Mouse (Mus musculus): ENCODE data around the gene Eif4a1. TPM values are rescaled to one million over a fixed set of nuclear protein-coding genes. Genes with fewer than 3 reads are reported as not detected.
A peak's percentile ranks its signal among the peaks of the same experiment; 100 is the strongest.

Eif4a1 gene
- polyA plus RNA-seq, 1 experiment from 2014 or later, result 701 TPM

DNA sequence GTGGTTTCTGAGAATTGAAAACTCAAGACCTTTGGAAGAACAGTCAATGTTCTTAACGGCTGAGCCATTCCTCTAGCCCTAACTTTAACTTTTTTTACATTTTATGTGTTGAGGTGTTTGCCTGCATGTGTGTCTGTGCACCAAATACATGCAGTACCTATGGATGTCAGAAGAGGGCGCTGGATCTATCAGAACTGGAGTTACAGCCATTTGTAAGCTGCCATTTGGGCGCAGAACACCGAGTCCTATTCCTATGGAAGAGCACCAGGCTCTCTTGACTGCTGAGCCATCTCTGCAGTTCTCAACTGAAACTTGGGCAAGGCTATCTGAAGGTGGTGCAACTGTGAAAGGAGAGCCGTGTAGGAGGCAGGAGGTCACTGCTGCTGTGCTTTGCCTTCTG is 26.4 kb upstream of the Eif4a1 start:
- no peak overlapping the region for H3K27ac ChIP-seq
- no peak overlapping the region for H3K4me3 ChIP-seq (replicated peaks)
- 68% methylated on average over 5 of the region's 5 CpGs for WGBS
- H3K9ac ChIP-seq (replicated peaks), result no peak overlapping the region
- ATAC-seq (ENCODE audit: insufficient number of reproducible peaks, insufficient read depth, low FRiP score, low TSS enrichment, low read depth), result no peak
- H3K4me1 ChIP-seq (replicated peaks), result peaks cover 12% of the 10 kb centered on the region
- H3K36me3 ChIP-seq, result no peaks in the 10 kb centered on the region
- no peaks in the 10 kb centered on the region for H3K9me3 ChIP-seq
- H3K27me3 ChIP-seq, result no peaks in the 10 kb centered on the region
- H3K4me2 ChIP-seq, result no peak overlapping the region

GRCm38 (mm10) chr11:69697396-69697795 is 25.2 kb upstream of the Eif4a1 start:
- no peaks in the 10 kb centered on the region for H3K36me3 ChIP-seq
- H3K27me3 ChIP-seq, result no peaks in the 10 kb centered on the region
- H3K9ac ChIP-seq (replicated peaks), result no peak overlapping the region
- H3K9me3 ChIP-seq, result no peaks in the 10 kb centered on the region
- H3K27ac ChIP-seq, result no peak overlapping the region
- no peak overlapping the region for H3K4me3 ChIP-seq (replicated peaks)
- no peak for ATAC-seq (ENCODE audit: insufficient number of reproducible peaks, insufficient read depth, low FRiP score, low TSS enrichment, low read depth)
- 91% methylated on average over 3 of the region's 3 CpGs for whole genome bisulfite sequencing
- peaks cover 12% of the 10 kb centered on the region for H3K4me1 ChIP-seq (replicated peaks)
- H3K4me2 ChIP-seq, result no peak overlapping the region

DNA sequence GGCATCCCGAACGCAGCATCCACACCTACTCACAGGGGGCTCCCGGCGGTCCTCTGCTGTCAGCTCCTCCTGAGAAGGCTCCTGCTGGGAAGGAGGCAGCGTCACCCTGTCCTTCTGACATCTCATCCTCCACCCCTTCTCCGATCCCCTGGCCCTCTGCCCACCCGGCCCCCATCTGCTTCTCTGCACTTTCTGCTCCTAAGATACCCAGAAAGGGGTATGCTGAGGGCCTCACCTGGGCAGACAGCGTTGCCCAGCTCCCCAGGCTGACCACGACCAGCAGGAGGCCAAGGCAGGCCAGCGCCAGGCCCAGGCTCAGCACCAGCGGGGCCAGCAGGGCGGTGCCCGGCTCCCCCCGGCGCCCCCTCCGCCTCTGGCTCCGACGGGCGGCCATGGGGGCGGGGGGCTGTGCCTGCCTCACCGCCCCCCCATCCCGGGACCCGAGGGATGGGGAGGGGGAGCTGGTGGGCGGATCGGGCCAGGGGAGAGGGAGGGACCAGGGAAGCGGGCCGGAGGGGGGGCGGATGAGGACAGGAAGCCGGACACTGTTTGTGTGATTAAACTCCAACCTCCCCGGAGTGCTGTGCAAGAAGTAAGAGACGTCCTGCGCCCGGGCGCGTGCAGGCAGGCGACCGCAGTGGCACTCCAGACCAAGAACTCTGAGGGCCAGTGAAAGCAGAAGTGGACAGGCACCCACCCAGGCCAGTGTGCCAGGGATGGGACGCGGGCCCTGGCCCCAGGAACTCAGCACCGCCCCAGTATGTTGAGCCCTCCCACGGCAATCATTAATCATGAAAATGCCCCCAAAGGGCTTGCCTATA is 23.3 kb upstream of the Eif4a1 start, which contains the start of the genes Tnfsf12 and Tnfsfm13:
TSS of gene Tnfsf12 (minus strand) at position 489 of the 821 bp plus-strand sequence.
TSS of gene Tnfsfm13 (minus strand) at position 738 of the 821 bp plus-strand sequence.
- H3K4me1 ChIP-seq (replicated peaks), result peaks cover 12% of the 10 kb centered on the region
- peak within 1 kb of the TSS; percentile 92 for H3K4me2 ChIP-seq
- no peaks in the 10 kb centered on the region for H3K36me3 ChIP-seq
- peak within 1 kb of the TSS; percentile 59 for H3K4me3 ChIP-seq (replicated peaks)
- H3K27ac ChIP-seq, result peak within 1 kb of the TSS; percentile 86
- peak within 1 kb of the TSS; percentile 82 for H3K9ac ChIP-seq (replicated peaks)
- H3K9me3 ChIP-seq, result no peaks in the 10 kb centered on the region
- ATAC-seq (ENCODE audit: insufficient number of reproducible peaks, insufficient read depth, low FRiP score, low TSS enrichment, low read depth), result 0 out of 2 replicates have a peak, but pooled peaks have one; percentile 61
- WGBS, result 2% methylated on average over 37 of the region's 41 CpGs
- no peaks in the 10 kb centered on the region for H3K27me3 ChIP-seq

- Histone ChIP-seq H3K9ac (replicated peaks) (peak overlapping the region; percentile 82), H3K9me3 (no peaks in the 10 kb centered on the region), H3K36me3 (no peaks in the 10 kb centered on the region), H3K4me1 (replicated peaks) (peaks cover 12% of the 10 kb centered on the region), H3K4me3 (replicated peaks) (peak overlapping the region; percentile 59), H3K27me3 (no peaks in the 10 kb centered on the region), H3K27ac (peak overlapping the region; percentile 86; the same call in 1 of the 2 replicates), H3K4me2 (peak overlapping the region; percentile 92)
- 23% methylated on average over 6 of the region's 6 CpGs for WGBS
- 0 out of 2 replicates have a peak, but pooled peaks have one; percentile 53 for ATAC-seq (ENCODE audit: insufficient number of reproducible peaks, insufficient read depth, low FRiP score, low TSS enrichment, low read depth)
These were observed 22.8 kb upstream of the Eif4a1 start for GRCm38 (mm10) chr11:69695046-69695360.

GRCm38 (mm10) chr11:69693421-69693965 is 21.3 kb upstream of the Eif4a1 start:
- no peaks in the 10 kb centered on the region for H3K27me3 ChIP-seq
- peaks cover 12% of the 10 kb centered on the region for H3K4me1 ChIP-seq (replicated peaks)
- H3K9ac ChIP-seq (replicated peaks), result no peak overlapping the region
- H3K9me3 ChIP-seq, result no peaks in the 10 kb centered on the region
- ATAC-seq (ENCODE audit: insufficient number of reproducible peaks, insufficient read depth, low FRiP score, low TSS enrichment, low read depth), result no peak
- no peak overlapping the region for H3K27ac ChIP-seq
- no peaks in the 10 kb centered on the region for H3K36me3 ChIP-seq
- no peak overlapping the region for H3K4me3 ChIP-seq (replicated peaks)
- 59% methylated on average over 11 of the region's 11 CpGs for WGBS
- H3K4me2 ChIP-seq, result no peak overlapping the region

GRCm38 (mm10) chr11:69692863-69693262 is 20.6 kb upstream of the Eif4a1 start:
- ATAC-seq (ENCODE audit: insufficient number of reproducible peaks, insufficient read depth, low FRiP score, low TSS enrichment, low read depth), result no peak

GRCm38 (mm10) chr11:69692196-69692811 is 20.1 kb upstream of the Eif4a1 start:
- no peaks in the 10 kb centered on the region for H3K9me3 ChIP-seq
- WGBS, result 64% methylated on average over 9 of the region's 9 CpGs

More at GRCm38 (mm10) chr11:69692863-69693262, 20.6 kb upstream of the Eif4a1 start:
- no peaks in the 10 kb centered on the region for H3K36me3 ChIP-seq
- no peak overlapping the region for H3K9ac ChIP-seq (replicated peaks)
- H3K27me3 ChIP-seq, result no peaks in the 10 kb centered on the region
- no peak overlapping the region for H3K4me3 ChIP-seq (replicated peaks)
- no peak overlapping the region for H3K27ac ChIP-seq
- H3K9me3 ChIP-seq, result no peaks in the 10 kb centered on the region
- peaks cover 12% of the 10 kb centered on the region for H3K4me1 ChIP-seq (replicated peaks)
- WGBS, result 92% methylated on average over 6 of the region's 6 CpGs
- H3K4me2 ChIP-seq, result no peak overlapping the region

DNA sequence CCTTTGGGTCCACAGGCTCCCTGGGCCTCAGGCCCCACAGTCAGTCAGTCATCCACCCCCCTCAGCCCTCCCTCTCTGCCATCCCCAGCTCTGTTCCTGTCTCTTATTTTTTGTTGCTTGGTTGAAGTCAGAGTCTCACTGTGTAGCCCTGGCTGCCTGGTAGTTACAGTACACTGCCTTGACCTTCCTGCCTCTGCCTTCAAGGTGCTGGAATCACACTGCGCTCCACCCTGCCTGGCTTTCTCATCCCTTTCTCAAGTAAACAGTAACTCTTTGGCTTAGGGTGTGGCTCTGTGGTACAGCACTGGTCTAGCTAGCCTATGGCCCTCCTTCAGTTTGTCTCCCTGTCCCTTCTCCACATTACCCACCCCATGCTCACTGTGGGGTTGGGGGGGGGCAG is 17.7 kb upstream of the Eif4a1 start:
- no peak overlapping the region for H3K27ac ChIP-seq
- H3K9ac ChIP-seq (replicated peaks), result no peak overlapping the region
- no peak overlapping the region for H3K4me3 ChIP-seq (replicated peaks)
- no peak overlapping the region for H3K4me2 ChIP-seq
- H3K36me3 ChIP-seq, result no peaks in the 10 kb centered on the region
- no peaks in the 10 kb centered on the region for H3K27me3 ChIP-seq
- H3K9me3 ChIP-seq, result no peaks in the 10 kb centered on the region
- WGBS, result 91% methylated on average over 1 of the region's 1 CpGs
- peaks cover 8% of the 10 kb centered on the region; the same call in 1 of the 2 replicates for H3K4me1 ChIP-seq (replicated peaks)
- no peak for ATAC-seq (ENCODE audit: insufficient number of reproducible peaks, insufficient read depth, low FRiP score, low TSS enrichment, low read depth)

More at GRCm38 (mm10) chr11:69692196-69692811, 20.1 kb upstream of the Eif4a1 start:
- Histone ChIP-seq H3K4me2 (no peak overlapping the region), H3K27me3 (no peaks in the 10 kb centered on the region), H3K4me3 (replicated peaks) (no peak overlapping the region), H3K4me1 (replicated peaks) (peaks cover 12% of the 10 kb centered on the region), H3K36me3 (no peaks in the 10 kb centered on the region), H3K9ac (replicated peaks) (no peak overlapping the region), H3K27ac (no peak overlapping the region)
- no peak for ATAC-seq (ENCODE audit: insufficient number of reproducible peaks, insufficient read depth, low FRiP score, low TSS enrichment, low read depth)

- no peaks in the 10 kb centered on the region for H3K36me3 ChIP-seq
- peaks cover 20% of the 10 kb centered on the region for H3K4me1 ChIP-seq (replicated peaks)
- H3K27me3 ChIP-seq, result no peaks in the 10 kb centered on the region
- ATAC-seq (ENCODE audit: insufficient number of reproducible peaks, insufficient read depth, low FRiP score, low TSS enrichment, low read depth), result no peak
- peak overlapping the region; percentile 2; the same call in 1 of the 2 replicates for H3K4me2 ChIP-seq
- no peak overlapping the region for H3K9ac ChIP-seq (replicated peaks)
- H3K9me3 ChIP-seq, result no peaks in the 10 kb centered on the region
- 47% methylated on average over 5 of the region's 5 CpGs for WGBS
- no peak overlapping the region for H3K27ac ChIP-seq
- H3K4me3 ChIP-seq (replicated peaks), result no peak overlapping the region
These were observed 14.8 kb upstream of the Eif4a1 start for GRCm38 (mm10) chr11:69687061-69687460.

GRCm38 (mm10) chr11:69686377-69686776 is 14.2 kb upstream of the Eif4a1 start:
- no peaks in the 10 kb centered on the region for H3K9me3 ChIP-seq
- no peak for ATAC-seq (ENCODE audit: insufficient number of reproducible peaks, insufficient read depth, low FRiP score, low TSS enrichment, low read depth)
- H3K4me3 ChIP-seq (replicated peaks), result no peak overlapping the region
- WGBS, result 15% methylated on average over 4 of the region's 4 CpGs
- H3K27me3 ChIP-seq, result no peaks in the 10 kb centered on the region
- no peaks in the 10 kb centered on the region for H3K36me3 ChIP-seq
- 0 out of 2 replicates have a peak overlapping the region, but pooled peaks have one; percentile 2 for H3K4me2 ChIP-seq
- H3K4me1 ChIP-seq (replicated peaks), result peaks cover 20% of the 10 kb centered on the region
- no peak overlapping the region; the same call in 1 of the 2 replicates for H3K9ac ChIP-seq (replicated peaks)
- no peak overlapping the region for H3K27ac ChIP-seq
